Mouse (Mus musculus) liver, embryonic 13.5 days (tissue): ENCODE results near the gene Lhfpl2. TPM values are rescaled to one million over a fixed set of nuclear protein-coding genes. Genes with fewer than 3 reads are reported as not detected.

ENCODE experiments used
- ATAC-seq: fragments of 200-750 bp; cut with Nextera tagmentation; 2 replicates; pipeline ENCODE4 v1.8.0; 2017; ENCODE audit warnings: low read depth, mild to moderate bottlenecking, moderate number of reproducible peaks, moderate library complexity
- DNase-seq: peaks from one replicate; pipeline ENCODE4 v3.0.0; 2022
- H3K27ac ChIP-seq: fragments of 300-500 bp; sonication (generic); 2 replicates; pipeline ENCODE4 v1.5.1; 2015; ENCODE audit warnings: moderate library complexity, mild to moderate bottlenecking, inconsistent platforms
- H3K27me3 ChIP-seq: fragments of 300-500 bp; sonication (generic); 2 replicates; pipeline ENCODE4 v1.6.1; 2015; ENCODE audit warnings: mild to moderate bottlenecking, inconsistent platforms
- H3K36me3 ChIP-seq: fragments of 300-500 bp; sonication (generic); 2 replicates; pipeline ENCODE4 v1.6.1; 2015; ENCODE audit warnings: mild to moderate bottlenecking, inconsistent platforms
- H3K4me1 ChIP-seq: fragments of 300-500 bp; sonication (generic); replicated peaks from 2 replicates; pipeline ENCODE4 v1.6.1; 2015; ENCODE audit warnings: inconsistent platforms
- H3K4me2 ChIP-seq: fragments of 300-500 bp; sonication (generic); 2 replicates; pipeline ENCODE4 v1.6.1; 2015; ENCODE audit warnings: inconsistent platforms, mild to moderate bottlenecking, moderate library complexity
- H3K4me3 ChIP-seq: fragments of 300-500 bp; sonication (generic); replicated peaks from 2 replicates; pipeline ENCODE4 v1.5.1; 2015; ENCODE audit warnings: mild to moderate bottlenecking, inconsistent platforms
- H3K9ac ChIP-seq: fragments of 300-500 bp; sonication (generic); 2 replicates; pipeline ENCODE4 v1.6.1; 2015; ENCODE audit warnings: mild to moderate bottlenecking, inconsistent platforms
- H3K9me3 ChIP-seq: fragments of 300-500 bp; sonication (generic); replicated peaks from 2 replicates; pipeline ENCODE4 v1.6.1; 2016; ENCODE audit warnings: inconsistent platforms
- WGBS: fragments of 180-500 bp; shearing (Covaris S2); methylation state at CpG from one replicate; pipeline ENCODE4 v1.1.7; 2015; ENCODE audit not compliant: insufficient replicate concordance; 5-methylcytosine and 5-hydroxymethylcytosine counted together
- polyA plus RNA-seq: library from polyadenylated mRNA; unstranded; fragments of >200 nt; fragmentation: Nextera tagmentation; extraction: Ambion mirVana; gene quantifications from 2 replicates; pipeline ENCODE4 v1.2.1, GENCODE M21; 2015

Gene Lhfpl2
- polyA plus RNA-seq, 1 experiment from 2014 or later = 4.8 TPM

- Histone ChIP-seq H3K4me1 (peaks cover 25% of the 10 kb centered on the region), H3K27me3 (peaks cover 64% of the 10 kb centered on the region), H3K4me3 (peak overlapping the region; percentile 62), H3K9ac (no peak overlapping the region), H3K9me3 (no peaks in the 10 kb centered on the region), H3K4me2 (peak overlapping the region; percentile 72), H3K36me3 (no peaks in the 10 kb centered on the region), H3K27ac (no peak overlapping the region)
- ATAC-seq (no peak), DNase-seq (no peak)
- 47% methylated on average over 6 of the region's 6 CpGs for WGBS
These were observed 1.1 kb downstream of the Lhfpl2 start for GRCm38 (mm10) chr13:94058642-94059222.

GRCm38 (mm10) chr13:94059373-94059772 is 1.8 kb downstream of the Lhfpl2 start:
- Histone ChIP-seq H3K4me3 (no peak overlapping the region), H3K9ac (no peak overlapping the region), H3K36me3 (no peaks in the 10 kb centered on the region), H3K9me3 (no peaks in the 10 kb centered on the region), H3K4me1 (peaks cover 26% of the 10 kb centered on the region), H3K27ac (no peak overlapping the region), H3K4me2 (no peak overlapping the region), H3K27me3 (peaks cover 64% of the 10 kb centered on the region)
- DNase-seq = no peak
- ATAC-seq = no peak
- 60% methylated on average over 4 of the region's 4 CpGs for WGBS

GRCm38 (mm10) chr13:94059778-94060177 is 2.2 kb downstream of the Lhfpl2 start:
- Histone ChIP-seq H3K27ac (no peak overlapping the region), H3K9me3 (no peaks in the 10 kb centered on the region), H3K9ac (no peak overlapping the region), H3K27me3 (peaks cover 62% of the 10 kb centered on the region), H3K4me1 (peaks cover 30% of the 10 kb centered on the region), H3K4me3 (no peak overlapping the region), H3K36me3 (no peaks in the 10 kb centered on the region), H3K4me2 (no peak overlapping the region)
- no peak for DNase-seq
- ATAC-seq = no peak
- 52% methylated on average over 6 of the region's 6 CpGs for WGBS

- Histone ChIP-seq H3K36me3 (no peaks in the 10 kb centered on the region), H3K4me2 (no peak overlapping the region), H3K4me3 (no peak overlapping the region), H3K27me3 (peaks cover 55% of the 10 kb centered on the region), H3K27ac (no peak overlapping the region), H3K4me1 (peaks cover 32% of the 10 kb centered on the region), H3K9me3 (no peaks in the 10 kb centered on the region), H3K9ac (no peak overlapping the region)
- WGBS = 65% methylated on average over 3 of the region's 3 CpGs
- ATAC-seq = no peak
- DNase-seq = no peak
These were observed 2.9 kb downstream of the Lhfpl2 start for GRCm38 (mm10) chr13:94060461-94060860.

GRCm38 (mm10) chr13:94061256-94061877 is 3.8 kb downstream of the Lhfpl2 start:
- no peak overlapping the region for H3K4me2 ChIP-seq
- no peaks in the 10 kb centered on the region for H3K9me3 ChIP-seq
- H3K9ac ChIP-seq = no peak overlapping the region
- peaks cover 47% of the 10 kb centered on the region for H3K27me3 ChIP-seq
- no peaks in the 10 kb centered on the region for H3K36me3 ChIP-seq
- no peak overlapping the region for H3K27ac ChIP-seq
- DNase-seq (no peak), ATAC-seq (no peak)
- WGBS = 61% methylated on average over 9 of the region's 9 CpGs
- H3K4me1 ChIP-seq = peaks cover 32% of the 10 kb centered on the region
- H3K4me3 ChIP-seq = no peak overlapping the region

GRCm38 (mm10) chr13:94062349-94063111 is 4.9 kb downstream of the Lhfpl2 start:
- Histone ChIP-seq H3K9me3 (no peaks in the 10 kb centered on the region), H3K36me3 (no peaks in the 10 kb centered on the region), H3K27ac (no peak overlapping the region), H3K9ac (no peak overlapping the region), H3K4me3 (0 out of 2 replicates have a peak overlapping the region, but pooled peaks have one; percentile 4), H3K4me2 (peak overlapping the region; percentile 54), H3K4me1 (peaks cover 28% of the 10 kb centered on the region), H3K27me3 (peaks cover 35% of the 10 kb centered on the region)
- DNase-seq (no peak), ATAC-seq (no peak)
- WGBS = 13% methylated on average over 21 of the region's 21 CpGs

GRCm38 (mm10) chr13:94063156-94063555 is 5.6 kb downstream of the Lhfpl2 start:
- H3K27me3 ChIP-seq = peaks cover 29% of the 10 kb centered on the region
- no peak for ATAC-seq
- DNase-seq = no peak
- 0 out of 2 replicates have a peak overlapping the region, but pooled peaks have one; percentile 4 for H3K4me3 ChIP-seq
- no peaks in the 10 kb centered on the region for H3K9me3 ChIP-seq
- H3K36me3 ChIP-seq = no peaks in the 10 kb centered on the region
- no peak overlapping the region for H3K27ac ChIP-seq
- H3K4me1 ChIP-seq = peaks cover 25% of the 10 kb centered on the region
- no peak overlapping the region for H3K9ac ChIP-seq
- peak overlapping the region; percentile 54 for H3K4me2 ChIP-seq
- WGBS = 36% methylated on average over 8 of the region's 8 CpGs

- H3K9me3 ChIP-seq = no peaks in the 10 kb centered on the region
- peaks cover 15% of the 10 kb centered on the region for H3K27me3 ChIP-seq
- H3K36me3 ChIP-seq = no peaks in the 10 kb centered on the region
- H3K4me1 ChIP-seq = peaks cover 32% of the 10 kb centered on the region
- ATAC-seq = no peak
- H3K27ac ChIP-seq = no peak overlapping the region
- no peak overlapping the region for H3K4me2 ChIP-seq
- 66% methylated on average over 7 of the region's 7 CpGs for WGBS
- no peak for DNase-seq
- H3K9ac ChIP-seq = no peak overlapping the region
- H3K4me3 ChIP-seq = no peak overlapping the region
These were observed 7.0 kb downstream of the Lhfpl2 start for GRCm38 (mm10) chr13:94064571-94064970.

GRCm38 (mm10) chr13:94065276-94066050 is 7.9 kb downstream of the Lhfpl2 start:
- Histone ChIP-seq H3K4me3 (no peak overlapping the region), H3K4me1 (peaks cover 32% of the 10 kb centered on the region), H3K4me2 (no peak overlapping the region), H3K9ac (no peak overlapping the region), H3K36me3 (no peaks in the 10 kb centered on the region), H3K9me3 (no peaks in the 10 kb centered on the region), H3K27me3 (peaks cover 8% of the 10 kb centered on the region), H3K27ac (no peak overlapping the region)
- ATAC-seq = no peak
- DNase-seq = no peak
- 50% methylated on average over 11 of the region's 11 CpGs for WGBS

- no peak for DNase-seq
- H3K9me3 ChIP-seq = no peaks in the 10 kb centered on the region
- H3K4me1 ChIP-seq = peaks cover 32% of the 10 kb centered on the region
- H3K9ac ChIP-seq = no peak overlapping the region
- H3K4me2 ChIP-seq = no peak overlapping the region
- no peaks in the 10 kb centered on the region for H3K36me3 ChIP-seq
- no peak overlapping the region for H3K27ac ChIP-seq
- H3K27me3 ChIP-seq = no peaks in the 10 kb centered on the region
- no peak overlapping the region for H3K4me3 ChIP-seq
- no peak for ATAC-seq
- 67% methylated on average over 5 of the region's 5 CpGs for WGBS
These were observed 9.2 kb downstream of the Lhfpl2 start for GRCm38 (mm10) chr13:94066626-94067275.

GRCm38 (mm10) chr13:94068308-94068707 is 10.7 kb downstream of the Lhfpl2 start:
- no peaks in the 10 kb centered on the region for H3K9me3 ChIP-seq
- no peak overlapping the region for H3K4me3 ChIP-seq
- ATAC-seq (no peak), DNase-seq (no peak)
- H3K9ac ChIP-seq = no peak overlapping the region
- no peak overlapping the region for H3K27ac ChIP-seq
- no peaks in the 10 kb centered on the region for H3K27me3 ChIP-seq
- 57% methylated on average over 1 of the region's 1 CpGs for WGBS
- H3K4me1 ChIP-seq = peaks cover 21% of the 10 kb centered on the region
- no peak overlapping the region for H3K4me2 ChIP-seq
- no peaks in the 10 kb centered on the region for H3K36me3 ChIP-seq
